Mouse (Mus musculus) testis, adult 2 months (tissue): ENCODE measurements around the gene Auts2.

Experiments
- CTCF ChIP-seq: fragments of 200-500 bp; IDR thresholded peaks from 2 replicates; pipeline ENCODE4 v1.5.1; 2012; ENCODE audit warnings: low read depth, mild to moderate bottlenecking, inconsistent platforms, low read length, moderate library complexity; ENCODE audit not compliant: control insufficient read depth, insufficient read depth, insufficient replicate concordance
- POLR2A ChIP-seq: fragments of 200-500 bp; IDR thresholded peaks from 2 replicates; pipeline ENCODE4 v1.6.1; 2012; ENCODE audit warnings: low read depth, mild to moderate bottlenecking, inconsistent platforms, low read length, moderate library complexity; ENCODE audit not compliant: control insufficient read depth

DNA sequence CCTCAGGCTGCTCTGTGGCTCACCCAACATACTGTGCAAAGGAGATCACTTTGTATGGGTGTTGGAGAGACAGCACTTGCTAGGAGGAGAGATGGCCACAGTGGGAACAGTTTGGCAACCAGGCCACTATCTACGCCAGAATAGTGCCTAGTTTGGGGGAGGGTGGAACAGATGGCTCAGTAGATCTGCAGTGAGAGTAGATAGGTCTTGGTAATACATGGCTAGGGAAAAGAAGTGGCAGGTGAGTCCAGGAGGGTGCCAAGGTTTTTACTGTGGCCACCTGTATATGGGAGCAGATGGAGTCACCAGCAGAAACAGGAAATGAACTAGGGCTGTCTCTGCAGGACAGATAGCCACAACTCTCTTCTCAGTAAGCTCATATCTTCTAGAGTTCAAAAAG lies 770.5 kb downstream of the Auts2 start:
- no peak for TF ChIP-seq POLR2A
- no peak for TF ChIP-seq CTCF
